Mouse (Mus musculus): Measurements from ENCODE around the gene AC124502.3.

DNA sequence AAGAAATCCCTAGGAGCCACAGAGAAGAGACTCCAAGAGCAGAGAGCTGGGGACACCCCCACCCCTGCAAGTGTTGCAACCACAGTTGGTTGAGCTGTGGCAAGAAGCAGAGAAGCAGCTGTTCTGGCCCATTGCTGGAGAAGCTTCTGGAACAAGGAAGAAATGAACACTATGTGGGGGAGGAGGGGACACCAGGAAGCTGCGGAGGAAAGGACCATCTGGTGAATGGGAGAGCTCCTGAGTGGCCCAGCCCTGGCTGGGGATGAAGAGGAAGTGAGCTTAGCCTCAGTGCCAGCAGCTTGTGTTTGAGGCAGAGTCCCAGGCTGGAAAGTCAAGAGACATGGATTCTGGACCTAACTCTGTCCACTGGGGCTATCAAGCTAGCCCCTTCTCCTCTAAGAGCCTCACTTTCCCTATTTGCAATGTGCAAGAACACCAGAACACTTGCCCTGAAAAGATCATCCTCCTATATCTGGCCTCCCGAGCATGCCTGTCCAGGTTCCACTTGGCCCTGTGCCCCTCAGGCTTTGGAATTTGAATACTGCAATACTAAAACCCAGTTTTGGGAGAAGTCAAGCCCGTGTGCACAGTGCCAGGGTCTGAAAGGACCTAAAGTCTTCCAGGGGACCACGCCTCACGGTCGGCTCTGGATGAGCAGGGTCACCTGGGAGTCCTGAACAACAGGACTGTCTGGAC lies 39.1 kb upstream of the AC124502.3 start:
- TF ChIP-seq CTCF (IDR thresholded peaks at IDR 0.05; ENCODE audit: borderline replicate concordance, extremely low read depth, insufficient read depth, insufficient read length): no peak
- no peak for TF ChIP-seq POLR2A (IDR thresholded peaks at IDR 0.05; ENCODE audit: borderline replicate concordance, extremely low read depth, insufficient read depth, insufficient read length, poor library complexity, severe bottlenecking)

All from brain, embryonic 14.5 days (tissue).